Mouse (Mus musculus): ENCODE data around the gene Mrpl36.

The Mrpl36 gene

DNA sequence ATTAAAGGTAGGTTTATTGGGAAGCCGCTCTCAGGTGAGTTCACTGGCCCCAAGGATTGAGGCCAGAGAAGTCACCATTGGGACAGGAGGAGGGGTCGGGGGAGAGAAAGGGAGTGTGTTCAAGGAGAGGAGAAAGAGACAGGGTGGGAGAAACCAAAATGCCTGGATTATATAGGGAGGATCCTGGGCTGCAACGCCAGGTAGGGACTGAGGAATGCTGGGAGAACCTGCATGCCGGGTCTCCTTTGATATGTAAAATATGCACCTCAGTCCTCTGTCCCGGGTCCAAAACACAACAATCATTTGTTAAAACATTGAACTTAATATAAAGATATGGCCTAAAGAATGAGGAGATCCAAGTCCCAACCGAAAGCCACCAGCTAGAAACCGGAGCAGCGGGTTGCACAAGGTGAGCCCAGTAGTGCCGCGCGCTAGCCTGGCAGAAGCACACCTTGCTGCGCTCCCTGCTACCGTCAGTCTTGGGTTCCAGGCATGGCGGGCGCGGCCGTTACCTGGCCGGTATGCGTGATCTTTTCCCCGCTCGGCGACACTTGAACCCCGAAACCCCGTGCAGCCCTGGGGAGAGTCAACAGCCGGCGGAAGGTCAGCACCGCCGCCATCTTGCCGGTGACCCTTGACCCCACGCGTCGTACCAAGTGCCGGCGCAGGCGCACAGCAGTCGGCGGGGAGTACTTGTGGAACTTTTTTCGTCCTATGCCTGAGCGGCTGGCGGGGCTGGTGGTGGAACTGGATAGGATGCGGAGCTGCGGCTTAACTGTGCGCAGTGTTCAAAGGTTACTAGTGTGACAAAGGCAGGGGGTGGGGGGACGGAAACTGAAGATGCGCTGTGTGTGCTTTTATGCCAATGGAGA lies at the start of gene Mrpl36, which contains the start of gene Ndufs6:
Gene Mrpl36, plus strand, starts transcription at position 687 of the 872 bp plus-strand sequence.
Gene Ndufs6, minus strand, starts transcription at position 716 of the 872 bp plus-strand sequence.
- DNase-seq (ENCODE audit: low spot score in 2 of 2): peak; percentile 96

DNA sequence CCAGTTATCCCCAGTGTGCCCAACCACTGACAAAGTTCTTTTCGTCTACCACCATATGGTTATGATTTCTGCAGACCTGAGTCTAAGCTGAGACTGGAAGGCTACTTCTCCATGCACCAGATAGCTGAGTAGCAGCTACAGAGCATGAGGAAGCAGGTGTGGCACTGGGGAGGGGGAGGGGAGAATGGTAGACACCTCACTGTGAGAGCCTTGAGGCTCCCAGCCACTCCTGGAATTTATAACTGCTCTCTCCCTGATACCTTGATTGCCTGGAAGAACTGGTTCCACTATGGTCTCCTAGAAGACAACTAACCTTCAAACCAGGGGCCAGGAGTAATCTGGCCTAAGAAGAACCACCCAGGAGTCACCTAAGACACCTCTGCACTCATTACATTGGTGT lies 49.1 kb upstream of the Mrpl36 start:
- no peak for DNase-seq (ENCODE audit: low spot score in 2 of 2)

DNA sequence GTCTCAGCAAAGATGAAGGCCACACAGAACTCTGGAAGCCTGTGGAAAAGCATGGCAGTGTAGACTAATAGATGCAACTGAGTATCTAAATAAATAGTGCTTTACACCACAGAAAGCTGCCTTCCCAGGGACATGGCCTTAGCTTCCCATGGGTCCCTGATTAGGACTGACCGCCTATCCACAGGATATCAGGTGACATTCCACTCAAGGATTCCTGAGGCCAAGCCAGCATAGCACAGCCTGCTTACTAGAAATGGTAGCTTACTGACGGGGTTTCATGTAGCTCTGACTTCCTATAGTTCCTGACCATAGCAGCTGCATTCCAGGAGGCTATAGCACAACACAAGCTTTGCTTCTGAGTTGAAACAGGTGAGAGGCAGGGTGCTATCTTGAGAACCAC lies 45.9 kb upstream of the Mrpl36 start:
- DNase-seq (ENCODE audit: low spot score in 2 of 2): no peak

DNA sequence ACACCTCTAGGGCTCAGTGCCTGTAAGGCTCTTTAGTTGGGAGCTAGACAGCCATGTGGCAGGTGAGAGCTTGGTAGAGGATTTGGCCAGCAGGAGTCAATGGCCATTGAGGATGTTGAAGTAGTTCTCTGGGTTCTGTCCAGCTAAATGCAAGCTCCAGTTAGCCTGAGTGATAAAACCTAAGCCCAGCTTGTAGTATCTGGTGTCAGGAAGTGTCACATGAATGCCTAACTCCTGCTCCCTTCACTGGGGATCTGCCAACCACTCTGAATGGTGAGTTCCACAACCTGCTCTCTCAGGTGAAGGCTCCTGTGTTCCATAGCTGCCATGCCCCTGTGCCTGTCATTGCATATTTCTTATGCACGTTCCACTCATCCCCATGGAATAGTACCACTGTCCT lies 44.8 kb upstream of the Mrpl36 start:
- no peak for DNase-seq (ENCODE audit: low spot score in 2 of 2)

DNA sequence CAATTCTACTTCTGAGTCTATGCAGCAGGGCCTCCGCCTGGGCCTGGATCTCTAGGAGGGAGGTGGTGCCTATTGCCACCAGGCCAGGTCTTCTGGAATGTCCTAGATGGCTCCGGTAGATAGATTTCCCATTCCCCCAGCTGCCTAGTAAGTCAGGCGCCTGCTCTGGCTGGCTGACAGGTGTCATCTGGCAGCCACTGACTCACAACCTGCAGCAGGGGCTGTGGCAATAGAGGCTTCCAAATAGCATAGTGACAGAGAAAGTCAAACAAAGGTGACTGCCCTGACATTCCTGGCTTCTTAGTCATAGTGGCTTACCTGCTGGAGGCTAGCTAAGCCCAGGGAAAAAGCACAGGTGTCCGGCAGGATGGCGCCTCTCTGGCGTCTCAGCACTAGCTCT lies 38.1 kb upstream of the Mrpl36 start:
- DNase-seq (ENCODE audit: low spot score in 2 of 2): no peak

DNA sequence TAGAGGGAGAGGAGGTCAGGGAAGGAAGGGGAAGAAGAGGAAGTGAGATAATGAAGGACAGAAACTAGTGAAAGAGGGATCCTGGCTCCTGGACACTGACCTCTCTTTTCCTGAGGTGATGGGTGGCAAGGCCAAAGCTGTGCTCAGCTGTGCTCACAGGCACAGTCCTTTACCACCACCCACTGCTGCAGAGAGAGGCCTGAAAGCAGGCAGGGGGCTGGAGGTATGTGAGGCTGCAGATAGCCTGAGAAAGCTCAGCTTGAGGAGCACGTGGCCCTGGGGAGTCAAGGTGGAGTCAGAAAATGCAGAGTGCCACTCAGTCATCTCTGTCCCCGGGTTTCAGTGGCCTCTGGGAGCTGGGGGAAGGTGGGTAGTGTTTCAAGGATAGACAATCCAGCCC lies 37.2 kb upstream of the Mrpl36 start:
- DNase-seq (ENCODE audit: low spot score in 2 of 2): no peak

DNA sequence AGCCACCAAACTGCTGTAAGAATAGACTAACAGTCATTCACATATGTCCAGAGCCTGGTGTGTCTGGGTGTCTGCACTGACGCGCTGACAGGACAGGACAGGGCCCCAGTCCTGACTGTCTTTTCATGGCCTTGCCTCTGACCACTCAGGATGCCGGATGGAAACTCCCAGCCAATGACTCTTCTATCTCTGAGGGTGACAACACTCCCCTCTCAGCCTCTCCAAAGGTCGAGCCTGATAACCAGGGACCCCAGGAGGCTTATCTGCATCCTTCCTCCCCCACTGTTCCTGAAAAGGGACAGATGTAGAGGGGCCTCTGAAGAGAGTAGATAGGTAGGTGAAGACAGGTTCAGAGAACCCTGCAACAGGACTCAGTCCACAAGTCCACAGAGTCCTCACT lies 29.6 kb upstream of the Mrpl36 start:
- DNase-seq (ENCODE audit: low spot score in 2 of 2): no peak

DNA sequence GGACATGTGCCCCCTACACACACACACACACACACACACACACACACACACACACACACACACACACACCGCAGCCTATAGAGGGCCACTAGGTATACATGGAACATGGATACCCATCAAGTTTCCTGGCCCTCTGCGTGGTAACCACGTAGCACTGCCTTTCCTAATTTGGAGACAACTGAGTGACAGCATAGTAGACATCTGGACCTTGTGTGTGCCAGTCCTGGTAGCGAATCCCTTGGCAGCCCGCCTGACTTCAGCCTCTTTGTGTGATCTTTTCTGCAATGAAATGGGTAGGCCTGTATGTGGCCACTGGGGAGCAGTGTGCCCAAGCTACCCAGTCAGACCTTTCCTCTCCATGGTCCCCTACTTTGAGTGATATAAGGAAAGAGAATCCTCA lies 29.0 kb upstream of the Mrpl36 start:
- DNase-seq (ENCODE audit: low spot score in 2 of 2): no peak

DNA sequence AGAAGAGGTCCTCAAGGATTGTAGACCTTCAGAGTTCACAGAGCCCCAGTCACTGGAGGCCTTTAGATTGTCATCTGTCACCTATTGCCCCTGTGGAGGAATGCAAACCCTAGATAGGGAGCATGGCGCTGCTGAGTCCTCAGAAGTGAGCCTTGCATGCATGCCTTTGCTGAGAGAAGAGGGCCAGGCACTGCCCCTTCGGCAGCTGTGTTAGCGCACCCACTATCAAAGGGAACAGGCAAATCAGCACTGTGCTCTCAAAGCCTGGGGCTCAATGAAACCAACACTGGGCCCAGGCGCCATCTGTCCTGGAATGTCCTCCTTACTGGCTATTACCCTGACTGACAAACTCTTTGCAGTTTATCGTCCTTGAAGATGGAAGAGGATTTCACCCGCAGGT lies 23.6 kb upstream of the Mrpl36 start:
- DNase-seq (ENCODE audit: low spot score in 2 of 2): no peak

DNA sequence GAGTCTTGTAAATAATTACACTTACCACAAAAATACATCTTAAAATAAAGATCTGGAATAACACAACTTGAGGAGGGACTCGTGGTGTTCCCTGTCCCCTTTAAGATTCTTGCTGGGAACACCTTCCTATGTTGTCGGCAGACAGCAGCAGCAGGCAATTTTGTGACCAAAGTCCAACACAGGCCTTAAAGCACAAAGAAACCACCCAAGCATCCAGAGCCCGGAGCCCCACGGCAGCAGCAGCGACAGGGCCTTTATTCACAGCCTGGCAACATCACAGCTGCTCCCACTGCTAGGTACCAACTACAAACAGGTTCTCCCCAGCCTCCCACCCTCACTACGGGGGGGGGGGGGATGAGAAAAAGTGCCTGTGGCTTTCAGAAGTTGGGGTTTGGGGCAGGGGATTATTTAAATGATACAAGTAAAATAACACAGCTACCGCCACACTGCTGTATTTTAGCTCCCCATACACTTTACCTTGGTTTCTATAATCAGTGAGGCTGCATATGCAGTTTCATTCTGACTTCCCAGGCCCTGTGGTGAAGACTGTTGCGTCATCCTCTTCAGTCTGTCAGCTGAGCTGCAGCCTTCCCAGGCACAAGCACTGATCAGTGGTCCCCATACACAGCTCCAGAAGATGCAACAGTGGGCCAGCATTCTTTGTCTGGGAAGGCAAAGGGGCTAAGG lies 22.8 kb upstream of the Mrpl36 start:
- DNase-seq (ENCODE audit: low spot score in 2 of 2): no peak

DNA sequence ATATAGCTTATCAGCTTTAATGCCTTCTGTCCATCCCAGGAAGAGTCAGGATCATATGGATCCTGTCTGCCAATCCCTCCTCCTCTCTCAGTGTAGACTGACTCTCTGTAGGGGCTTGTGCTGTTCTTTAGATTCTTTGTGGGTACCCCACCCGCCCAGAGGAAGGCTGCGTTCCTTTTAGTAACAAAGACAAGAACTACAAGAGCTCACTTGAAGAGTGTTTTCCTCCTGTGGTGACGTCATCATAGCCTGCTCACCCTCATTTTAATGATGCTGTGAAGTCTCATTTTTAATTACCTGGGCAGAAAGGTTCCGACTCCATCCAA lies 22.3 kb upstream of the Mrpl36 start:
- no peak for DNase-seq (ENCODE audit: low spot score in 2 of 2)

DNA sequence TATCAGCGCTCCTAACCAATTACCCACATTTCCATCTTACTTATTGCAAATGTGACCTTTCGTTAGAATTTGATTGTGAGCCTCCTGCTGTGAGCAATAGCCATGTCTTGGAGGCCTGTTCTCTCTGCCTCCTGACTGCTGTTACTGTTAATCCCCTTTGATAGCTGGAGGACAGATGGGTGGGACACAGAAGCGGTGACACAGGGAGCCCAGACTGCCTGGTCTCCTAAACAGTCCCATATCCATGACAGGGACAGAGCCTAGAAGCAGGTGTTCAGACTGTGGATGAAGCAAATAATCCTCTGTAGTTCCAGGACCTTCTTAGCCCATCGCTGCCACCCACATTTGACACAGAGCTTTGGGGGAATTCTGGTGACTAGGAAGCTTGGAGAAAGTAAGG lies 21.9 kb upstream of the Mrpl36 start:
- no peak for DNase-seq (ENCODE audit: low spot score in 2 of 2)

DNA sequence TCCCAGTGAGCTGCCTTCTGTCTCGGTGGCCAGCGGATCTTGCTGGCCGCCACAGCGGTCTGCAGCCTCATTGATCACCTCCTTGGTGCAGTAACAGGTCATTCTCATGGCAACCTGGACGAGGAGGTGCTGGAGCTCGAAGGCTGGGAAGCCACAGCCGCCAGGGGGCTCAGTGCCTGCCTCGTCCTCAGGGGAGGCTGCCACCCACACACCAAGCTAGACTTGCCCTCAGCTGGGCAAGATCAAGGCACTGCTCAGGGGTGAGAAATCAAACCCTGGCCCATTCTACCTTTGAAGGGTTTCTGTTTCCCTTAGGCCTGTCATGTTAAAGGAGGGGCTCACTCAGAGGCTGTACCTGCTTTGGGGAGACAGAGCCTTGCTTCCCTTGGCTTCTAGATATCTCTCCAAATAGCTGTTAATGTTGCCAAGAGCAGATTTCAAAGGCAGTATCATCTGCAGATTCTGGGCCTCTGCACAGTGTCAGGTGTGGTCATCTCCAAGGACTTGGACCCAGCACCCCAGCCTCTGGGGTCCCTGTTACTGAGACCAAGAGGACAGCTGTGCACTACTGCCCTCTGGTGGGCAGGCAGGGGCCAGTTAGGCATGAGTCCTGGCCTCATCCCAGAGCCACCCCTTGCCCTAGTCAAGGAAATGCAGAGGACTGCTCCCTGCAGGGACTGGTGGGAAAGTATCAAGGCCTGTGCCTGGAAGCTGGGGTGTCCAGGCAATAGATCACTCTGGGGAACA lies 18.0 kb upstream of the Mrpl36 start:
- peak in 1 of 2 experiments; percentile 46 for DNase-seq (ENCODE audit: low spot score in 2 of 2)

DNA sequence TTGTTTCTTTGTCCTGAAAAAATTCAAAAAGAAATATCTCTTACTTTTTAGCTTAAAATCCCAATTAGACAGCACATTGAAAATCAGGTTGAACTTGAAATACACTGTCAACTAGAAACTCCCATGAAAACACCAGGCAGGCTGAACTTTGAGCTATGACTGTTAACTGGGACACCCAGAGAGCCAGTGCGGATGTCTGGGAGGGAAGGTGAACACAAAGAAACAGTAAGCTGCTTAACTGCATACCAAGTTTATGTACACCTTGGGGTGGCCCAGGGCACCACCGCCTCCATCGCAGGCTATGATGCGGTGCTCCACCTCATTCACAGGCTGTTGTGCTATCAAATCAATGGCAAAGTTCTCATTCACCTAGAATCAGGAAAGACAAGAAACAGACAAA lies 8.3 kb upstream of the Mrpl36 start:
- no peak for DNase-seq (ENCODE audit: low spot score in 2 of 2)

DNA sequence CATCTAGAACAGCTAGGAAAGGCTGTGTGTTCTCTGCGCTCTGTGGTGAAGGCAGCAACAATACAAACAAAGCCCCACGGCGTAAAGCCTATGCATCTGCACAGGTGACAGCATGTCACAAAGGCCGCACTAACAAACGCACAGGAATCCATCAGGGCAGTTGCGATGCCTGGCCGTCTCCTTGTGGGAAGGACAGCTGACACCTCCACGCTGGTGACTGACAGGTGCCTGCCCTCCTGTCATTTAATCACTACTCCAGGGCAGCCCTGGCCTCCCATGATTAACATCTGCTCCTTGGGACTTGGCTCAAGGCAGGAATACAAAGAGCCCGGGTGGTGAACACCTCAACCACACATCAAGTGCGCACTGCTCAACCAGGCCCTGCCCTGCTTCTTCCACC lies 5.7 kb upstream of the Mrpl36 start:
- no peak for DNase-seq (ENCODE audit: low spot score in 2 of 2)

DNA sequence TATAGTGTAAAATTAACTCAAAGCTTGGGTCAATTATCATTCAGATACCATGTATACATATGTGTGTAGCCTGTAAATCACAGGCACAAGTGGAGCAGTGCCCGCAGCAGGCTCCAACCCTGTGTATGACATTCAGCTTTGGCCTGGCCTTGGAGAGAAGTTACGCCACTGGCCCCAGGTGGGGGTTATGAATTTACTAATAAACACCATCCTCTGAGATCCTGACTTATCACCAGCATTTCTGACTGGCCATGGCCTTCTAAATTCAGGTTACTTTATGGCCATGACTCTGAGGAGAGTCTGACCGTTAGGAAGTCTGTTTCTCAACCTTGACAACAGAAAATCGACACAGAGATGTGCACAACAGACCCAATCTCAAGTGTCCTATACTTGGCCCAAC lies 4.9 kb upstream of the Mrpl36 start:
- no peak for DNase-seq (ENCODE audit: low spot score in 2 of 2)

DNA sequence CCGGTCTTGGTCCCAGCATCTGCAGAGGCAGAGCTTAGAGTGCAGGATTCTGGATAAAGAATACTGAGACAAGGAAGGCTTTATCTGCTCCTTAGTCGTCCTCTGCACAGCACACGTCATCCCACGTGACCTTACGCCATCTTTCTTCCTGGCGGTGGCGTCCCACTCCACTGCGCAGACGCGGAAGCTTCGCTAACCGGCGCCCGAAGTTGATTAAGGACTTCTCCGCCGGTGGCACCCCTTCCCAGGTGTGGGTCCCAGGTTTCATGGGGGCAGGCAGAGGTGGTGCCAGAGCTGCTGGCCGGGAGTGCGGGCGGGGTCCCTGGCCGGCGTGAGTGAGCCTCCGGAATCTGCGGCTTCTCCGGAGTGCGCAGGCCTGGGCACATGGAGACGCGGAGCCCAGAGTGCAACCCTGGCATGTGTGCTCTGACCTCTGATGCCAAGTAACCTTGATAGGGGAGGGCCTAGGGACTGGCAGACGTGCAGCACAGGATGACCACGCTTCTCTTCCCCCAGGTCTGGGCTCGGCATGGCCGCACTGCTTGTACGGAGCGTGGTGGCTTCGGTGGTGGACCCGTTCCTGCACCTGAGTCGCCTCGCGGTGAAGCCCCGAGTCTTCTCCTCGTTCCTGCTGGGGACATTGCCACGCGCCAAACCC lies 2.7 kb downstream of the Mrpl36 start:
- peak; percentile 93 to 94 for DNase-seq (ENCODE audit: low spot score in 2 of 2)

DNA sequence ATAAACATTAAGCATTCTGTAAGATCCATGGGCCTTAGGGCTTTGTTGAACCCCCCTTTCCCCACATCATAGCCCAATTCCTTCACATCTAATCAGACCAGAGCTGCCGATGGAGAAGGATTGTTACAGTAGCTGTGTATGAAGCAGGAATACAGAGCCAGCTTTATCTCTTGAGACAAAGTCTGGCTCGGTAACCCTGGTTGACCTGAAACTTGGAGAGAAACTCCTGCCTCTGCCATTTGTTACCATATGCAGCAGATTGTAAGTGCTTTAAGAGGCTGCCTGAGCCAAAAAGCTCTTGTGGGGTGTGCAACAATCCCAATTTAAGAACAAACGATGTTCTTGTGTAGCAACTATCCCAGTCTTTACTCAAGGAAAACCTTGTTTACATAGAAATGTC lies 3.4 kb downstream of the Mrpl36 start:
- DNase-seq (ENCODE audit: low spot score in 2 of 2): peak in 1 of 2 experiments; percentile 41

DNA sequence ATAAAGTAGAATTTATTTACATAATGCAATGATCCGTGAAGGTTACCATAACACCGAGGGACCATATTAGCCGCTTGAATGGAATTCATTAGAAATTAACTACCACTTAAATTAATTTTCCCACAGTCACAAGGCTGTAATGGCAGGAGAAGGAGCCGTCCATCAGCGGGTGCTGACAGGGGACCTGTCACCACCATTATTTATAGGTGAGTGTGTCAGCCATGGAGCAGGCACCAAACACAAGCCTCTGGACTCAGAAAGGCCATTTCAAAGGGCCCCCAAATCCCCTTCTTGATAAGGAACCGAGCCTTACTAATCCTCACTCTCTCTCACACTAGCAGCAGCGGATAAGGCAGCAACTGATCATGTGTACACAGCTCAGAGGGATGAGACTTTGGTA lies 8.4 kb downstream of the Mrpl36 start:
- DNase-seq (ENCODE audit: low spot score in 2 of 2): no peak

DNA sequence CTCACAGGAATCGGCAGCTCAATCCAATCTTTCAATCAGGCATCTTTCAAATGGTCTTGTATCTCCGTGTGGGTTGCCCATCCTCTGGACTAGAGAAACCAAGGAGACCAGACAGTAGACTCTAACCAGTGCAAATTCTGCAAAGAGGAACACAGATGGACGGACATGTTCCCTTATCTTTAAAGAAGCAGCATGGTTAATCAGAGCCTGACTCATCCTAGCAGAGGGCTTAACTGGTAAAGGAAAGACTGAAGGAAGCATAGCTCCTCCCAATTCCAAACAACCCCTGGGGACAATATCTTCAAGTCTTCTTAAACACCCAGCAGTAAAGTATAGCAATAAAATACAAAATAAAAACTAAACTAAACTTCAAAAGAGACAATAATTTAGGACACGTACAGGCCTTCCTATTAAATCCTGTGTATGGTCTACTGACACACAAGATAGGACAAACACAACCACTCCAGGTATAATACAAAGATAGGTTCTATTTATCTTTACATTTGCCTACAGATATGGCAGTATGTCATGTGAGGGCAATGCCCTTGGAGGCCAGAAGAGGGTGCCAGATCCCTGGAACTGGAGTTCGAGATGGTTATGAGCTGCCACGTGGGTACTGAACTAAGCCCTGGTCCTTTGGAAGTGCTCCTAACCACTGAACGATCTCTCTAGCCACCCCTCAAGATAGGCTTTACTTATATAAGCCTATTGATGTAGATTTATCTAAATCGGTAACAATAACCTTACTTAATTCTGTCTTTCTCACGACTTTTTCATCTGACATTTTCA lies 17.0 kb downstream of the Mrpl36 start:
- no peak for DNase-seq (ENCODE audit: low spot score in 2 of 2)

DNA sequence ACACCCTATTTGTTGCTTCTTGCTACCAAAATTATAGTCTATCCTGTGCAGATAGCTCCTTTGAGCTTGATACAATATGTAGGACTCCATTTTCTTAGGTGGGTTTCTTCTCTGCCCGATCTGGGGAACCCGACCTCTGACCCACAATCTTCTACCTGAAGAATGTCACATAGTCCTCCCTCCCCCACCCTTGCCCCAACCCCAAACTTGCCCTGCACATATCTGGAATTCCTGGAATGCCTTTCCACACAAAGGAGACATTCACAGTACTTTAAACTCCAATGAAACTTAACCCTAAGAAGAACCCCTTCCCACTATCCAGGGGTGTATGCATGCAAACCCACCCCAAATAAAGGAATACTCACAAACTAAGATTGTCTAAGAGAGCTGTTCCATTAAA lies 17.8 kb downstream of the Mrpl36 start:
- no peak for DNase-seq (ENCODE audit: low spot score in 2 of 2)

All from right cerebral cortex, postnatal 10 days (tissue).